Mouse (Mus musculus): Measurements from ENCODE around the gene Atp13a1. TPM values are rescaled to one million over a fixed set of nuclear protein-coding genes. Genes with fewer than 3 reads are reported as not detected.

Atp13a1 gene
- total and polyA plus RNA-seq, 2 experiments from 2014 or later: 39.1 to 85.9 TPM

DNA sequence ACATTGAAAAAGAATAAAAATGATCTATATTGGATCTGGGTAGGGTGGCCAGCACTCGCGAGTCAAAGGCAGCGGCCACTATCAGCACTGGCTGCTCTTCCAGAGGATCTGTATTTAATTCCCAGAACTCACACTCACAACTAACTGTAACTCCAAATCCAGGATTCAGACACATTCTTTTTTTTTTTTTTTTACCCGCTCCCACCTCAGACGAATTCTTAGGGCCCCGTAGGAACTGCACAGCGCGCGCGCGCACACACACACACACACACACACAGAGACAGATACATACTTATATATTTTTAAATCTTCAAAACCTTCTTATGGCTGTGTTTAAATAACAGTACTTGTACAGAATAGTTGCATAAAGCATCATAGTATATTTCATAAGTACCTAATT lies 599 bp upstream of the Atp13a1 start:
- ATAC-seq (peak; percentile 10; the same call in 1 of the 2 replicates), DNase-seq (ENCODE audit: low spot score) (no peak)
- 37% methylated on average over 11 of the region's 11 CpGs for WGBS
- H3K27ac ChIP-seq: peak overlapping the region; percentile 87; the same call in 1 of the 2 replicates
- H3K4me1 ChIP-seq (ENCODE audit: insufficient read depth, low read length): peaks cover 15% of the 10 kb centered on the region; the same call in 1 of the 2 replicates
- no peak for TF ChIP-seq CTCF (IDR thresholded peaks at IDR 0.05; ENCODE audit: low read depth)
- peak overlapping the region; percentile 94 for H3K9ac ChIP-seq (replicated peaks; ENCODE audit: low read length)
- H3K36me3 ChIP-seq (ENCODE audit: insufficient read depth, low read length): peaks cover 8% of the 10 kb centered on the region
- H3K4me3 ChIP-seq (ENCODE audit: low read length): peak overlapping the region; percentile 91
- H3K4me2 ChIP-seq (ENCODE audit: low read depth, low read length): peak overlapping the region; percentile 86
- H3K9me3 ChIP-seq (ENCODE audit: low read length): no peaks in the 10 kb centered on the region
- no peaks in the 10 kb centered on the region for H3K27me3 ChIP-seq (ENCODE audit: insufficient read depth, low read length)

DNA sequence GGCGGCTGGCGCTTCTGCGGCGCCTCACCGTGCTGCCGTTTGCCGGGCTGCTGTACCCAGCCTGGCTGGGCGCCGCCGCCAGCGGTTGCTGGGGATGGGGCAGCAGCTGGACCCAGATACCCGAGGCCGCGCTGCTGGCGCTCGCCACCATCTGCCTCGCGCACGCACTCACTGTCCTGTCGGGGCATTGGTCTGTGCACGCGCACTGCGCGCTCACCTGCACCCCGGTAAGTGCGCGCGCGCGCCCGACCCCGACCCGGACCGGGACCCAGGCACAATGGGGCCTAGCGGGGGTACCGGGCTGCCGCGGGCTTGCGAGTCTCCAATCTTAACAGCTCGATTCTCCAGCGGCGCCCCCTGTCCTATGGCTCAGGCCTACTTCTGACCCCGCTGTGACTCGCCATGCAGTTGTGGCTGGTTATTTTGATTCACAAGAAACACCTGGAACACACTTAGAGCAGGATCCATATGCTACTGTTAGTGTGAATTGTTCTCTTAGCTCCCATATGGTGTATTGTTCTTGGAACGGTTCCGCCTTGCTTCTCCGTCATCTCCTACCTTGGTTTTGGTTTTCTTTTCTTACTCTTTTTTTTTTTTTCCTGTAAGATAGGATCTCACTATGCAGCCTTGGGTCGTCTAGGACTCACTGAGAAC lies 579 bp downstream of the Atp13a1 start:
- peak; percentile 52 for DNase-seq (ENCODE audit: low spot score)
- Histone ChIP-seq H3K4me3 (ENCODE audit: low read length) (peak overlapping the region; percentile 91), H3K9ac (replicated peaks; ENCODE audit: low read length) (peak overlapping the region; percentile 94), H3K4me1 (ENCODE audit: insufficient read depth, low read length) (peaks cover 15% of the 10 kb centered on the region; the same call in 1 of the 2 replicates), H3K36me3 (ENCODE audit: insufficient read depth, low read length) (peaks cover 18% of the 10 kb centered on the region), H3K4me2 (ENCODE audit: low read depth, low read length) (peak overlapping the region; percentile 86), H3K27ac (peak overlapping the region; percentile 87), H3K27me3 (ENCODE audit: insufficient read depth, low read length) (no peaks in the 10 kb centered on the region), H3K9me3 (ENCODE audit: low read length) (no peaks in the 10 kb centered on the region)
- no peak for TF ChIP-seq CTCF (IDR thresholded peaks at IDR 0.05; ENCODE audit: low read depth)
- ATAC-seq: peak; percentile 76
- WGBS: under 1% methylated on average over 48 of the region's 48 CpGs

DNA sequence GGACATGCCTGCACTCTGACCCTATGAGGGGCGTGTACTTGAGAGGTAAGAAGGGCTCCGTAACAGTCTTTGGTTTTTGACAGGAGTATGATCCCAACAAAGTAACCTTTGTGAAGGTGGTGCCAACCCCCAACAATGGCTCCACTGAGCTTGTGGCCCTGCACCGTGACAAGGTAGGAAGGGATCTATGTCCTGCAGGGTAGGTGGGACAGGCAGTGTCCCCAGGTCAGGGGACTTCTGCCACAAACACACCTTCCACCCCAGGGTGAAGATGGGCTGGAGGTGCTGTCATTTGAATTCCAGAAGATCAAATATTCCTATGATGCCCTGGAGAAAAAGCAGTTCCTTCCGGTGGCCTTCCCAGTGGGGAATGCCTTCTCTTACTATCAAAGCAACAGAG lies 2.7 kb downstream of the Atp13a1 start:
- no peak for DNase-seq (ENCODE audit: low spot score)
- H3K4me3 ChIP-seq (ENCODE audit: low read length): no peak overlapping the region
- H3K27ac ChIP-seq: no peak overlapping the region
- H3K9me3 ChIP-seq (ENCODE audit: low read length): no peaks in the 10 kb centered on the region
- ATAC-seq: no peak
- TF ChIP-seq CTCF (IDR thresholded peaks at IDR 0.05; ENCODE audit: low read depth): no peak
- no peaks in the 10 kb centered on the region for H3K27me3 ChIP-seq (ENCODE audit: insufficient read depth, low read length)
- H3K36me3 ChIP-seq (ENCODE audit: insufficient read depth, low read length): peaks cover 39% of the 10 kb centered on the region
- no peak overlapping the region for H3K4me2 ChIP-seq (ENCODE audit: low read depth, low read length)
- H3K9ac ChIP-seq (replicated peaks; ENCODE audit: low read length): no peak overlapping the region
- H3K4me1 ChIP-seq (ENCODE audit: insufficient read depth, low read length): peaks cover 15% of the 10 kb centered on the region; the same call in 1 of the 2 replicates
- 90% methylated on average over 4 of the region's 4 CpGs for WGBS

DNA sequence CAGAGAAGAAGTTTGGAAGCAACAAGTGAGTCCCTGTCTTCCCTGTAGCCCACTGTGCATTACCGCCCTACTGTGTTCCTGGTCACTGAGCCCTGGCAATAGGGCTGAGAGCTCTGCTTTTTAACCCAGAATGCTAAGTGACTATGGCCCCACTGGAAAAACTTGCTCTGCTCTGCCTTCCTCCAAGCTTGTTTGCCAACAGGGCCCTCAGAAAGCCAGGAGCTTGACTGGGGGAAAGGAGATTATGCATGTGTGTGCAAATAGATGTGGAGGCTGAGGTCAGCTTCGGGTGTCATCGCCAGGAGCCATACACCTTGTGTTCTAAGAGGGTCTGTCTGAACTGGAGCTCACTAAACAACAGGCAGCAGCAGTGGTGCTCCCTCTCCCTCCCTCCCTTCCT lies 3.1 kb downstream of the Atp13a1 start:
- WGBS: 91% methylated on average over 3 of the region's 3 CpGs
- H3K27ac ChIP-seq: no peak overlapping the region
- no peak overlapping the region for H3K9ac ChIP-seq (replicated peaks; ENCODE audit: low read length)
- no peaks in the 10 kb centered on the region for H3K9me3 ChIP-seq (ENCODE audit: low read length)
- DNase-seq (ENCODE audit: low spot score) (no peak), ATAC-seq (no peak)
- no peaks in the 10 kb centered on the region for H3K27me3 ChIP-seq (ENCODE audit: insufficient read depth, low read length)
- H3K36me3 ChIP-seq (ENCODE audit: insufficient read depth, low read length): peaks cover 43% of the 10 kb centered on the region
- peaks cover 15% of the 10 kb centered on the region; the same call in 1 of the 2 replicates for H3K4me1 ChIP-seq (ENCODE audit: insufficient read depth, low read length)
- H3K4me2 ChIP-seq (ENCODE audit: low read depth, low read length): no peak overlapping the region
- no peak overlapping the region for H3K4me3 ChIP-seq (ENCODE audit: low read length)
- TF ChIP-seq CTCF (IDR thresholded peaks at IDR 0.05; ENCODE audit: low read depth): no peak

DNA sequence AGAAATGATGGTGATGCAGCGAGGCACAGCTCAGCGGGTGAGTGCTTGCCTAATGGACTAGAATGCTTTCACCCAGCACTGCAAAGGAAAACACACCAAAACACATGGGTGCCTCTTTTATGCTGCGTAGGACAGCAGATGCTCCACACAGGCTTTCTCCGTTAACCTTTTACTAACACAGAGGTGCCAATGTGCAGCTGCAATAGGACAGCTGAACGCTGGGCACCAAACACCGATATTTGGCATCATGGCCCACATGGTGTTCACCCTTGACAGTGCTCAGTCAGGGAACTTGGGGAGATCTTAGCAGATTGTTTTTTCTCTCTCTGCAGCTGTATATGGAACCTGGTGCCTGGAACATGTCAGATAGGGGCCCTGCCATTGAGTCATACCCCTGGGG lies 3.9 kb downstream of the Atp13a1 start:
- no peak for TF ChIP-seq CTCF (IDR thresholded peaks at IDR 0.05; ENCODE audit: low read depth)
- H3K4me2 ChIP-seq (ENCODE audit: low read depth, low read length): no peak overlapping the region
- ATAC-seq: no peak
- no peaks in the 10 kb centered on the region for H3K9me3 ChIP-seq (ENCODE audit: low read length)
- H3K27me3 ChIP-seq (ENCODE audit: insufficient read depth, low read length): no peaks in the 10 kb centered on the region
- no peak overlapping the region for H3K4me3 ChIP-seq (ENCODE audit: low read length)
- peaks cover 15% of the 10 kb centered on the region; the same call in 1 of the 2 replicates for H3K4me1 ChIP-seq (ENCODE audit: insufficient read depth, low read length)
- WGBS: 85% methylated on average over 6 of the region's 6 CpGs
- H3K9ac ChIP-seq (replicated peaks; ENCODE audit: low read length): no peak overlapping the region
- no peak overlapping the region for H3K27ac ChIP-seq
- no peak for DNase-seq (ENCODE audit: low spot score)
- peaks cover 51% of the 10 kb centered on the region for H3K36me3 ChIP-seq (ENCODE audit: insufficient read depth, low read length)

DNA sequence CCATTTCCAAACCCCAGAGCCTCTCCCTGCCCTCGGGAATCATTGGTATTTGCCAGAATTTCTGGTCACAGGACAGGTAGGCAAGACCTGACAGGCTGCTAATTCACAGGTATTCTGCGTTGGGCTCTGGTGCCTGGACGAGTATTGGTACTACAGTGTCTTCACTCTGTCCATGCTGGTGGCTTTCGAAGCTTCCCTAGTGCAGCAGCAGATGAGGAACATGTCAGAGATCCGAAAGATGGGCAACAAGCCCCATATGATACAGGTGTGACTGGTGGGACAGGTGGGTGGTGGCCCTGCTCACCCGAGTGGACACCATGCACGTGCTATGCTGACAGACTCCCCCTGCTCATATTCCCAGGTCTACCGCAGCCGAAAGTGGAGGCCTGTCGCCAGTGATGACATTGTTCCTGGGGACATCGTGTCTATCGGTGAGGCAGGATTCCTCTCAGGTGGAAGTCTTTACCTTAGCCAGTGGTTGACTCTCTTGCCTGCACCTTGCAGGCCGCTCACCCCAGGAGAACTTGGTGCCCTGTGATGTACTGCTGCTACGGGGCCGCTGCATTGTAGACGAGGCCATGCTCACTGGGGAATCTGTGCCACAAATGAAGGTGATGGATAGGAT lies 5.9 kb downstream of the Atp13a1 start:
- no peak for TF ChIP-seq CTCF (IDR thresholded peaks at IDR 0.05; ENCODE audit: low read depth)
- Histone ChIP-seq H3K27ac (no peak overlapping the region), H3K4me2 (ENCODE audit: low read depth, low read length) (no peak overlapping the region), H3K4me1 (ENCODE audit: insufficient read depth, low read length) (peaks cover 9% of the 10 kb centered on the region; the same call in 1 of the 2 replicates), H3K9ac (replicated peaks; ENCODE audit: low read length) (no peak overlapping the region), H3K36me3 (ENCODE audit: insufficient read depth, low read length) (peaks cover 66% of the 10 kb centered on the region), H3K4me3 (ENCODE audit: low read length) (no peak overlapping the region), H3K9me3 (ENCODE audit: low read length) (no peaks in the 10 kb centered on the region), H3K27me3 (ENCODE audit: insufficient read depth, low read length) (no peaks in the 10 kb centered on the region)
- ATAC-seq: no peak
- WGBS: 96% methylated on average over 16 of the region's 16 CpGs
- DNase-seq (ENCODE audit: low spot score): no peak

DNA sequence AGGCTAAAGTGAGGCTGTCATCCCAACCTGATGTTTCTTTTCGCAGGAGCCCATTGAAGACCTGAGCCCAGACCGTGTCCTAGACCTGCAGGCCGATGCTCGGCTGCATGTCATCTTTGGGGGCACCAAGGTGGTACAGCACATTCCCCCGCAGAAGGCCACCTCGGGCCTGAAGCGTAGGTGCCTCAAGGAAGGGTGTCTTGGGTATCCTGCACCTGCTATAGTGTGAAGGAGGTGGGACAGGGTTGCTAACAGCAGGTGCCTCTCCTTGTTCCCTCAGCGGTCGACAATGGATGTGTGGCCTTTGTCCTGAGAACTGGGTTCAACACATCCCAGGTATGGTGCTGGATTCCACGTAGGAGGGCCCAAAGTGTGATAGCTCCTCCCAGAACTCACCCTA lies 6.7 kb downstream of the Atp13a1 start:
- TF ChIP-seq CTCF (IDR thresholded peaks at IDR 0.05; ENCODE audit: low read depth): no peak
- 95% methylated on average over 10 of the region's 10 CpGs for WGBS
- DNase-seq (ENCODE audit: low spot score): no peak
- 0 out of 2 replicates have a peak, but pooled peaks cover under 1% of the 10 kb centered on the region for H3K4me1 ChIP-seq (ENCODE audit: insufficient read depth, low read length)
- H3K27me3 ChIP-seq (ENCODE audit: insufficient read depth, low read length): no peaks in the 10 kb centered on the region
- no peak overlapping the region for H3K9ac ChIP-seq (replicated peaks; ENCODE audit: low read length)
- no peak overlapping the region for H3K4me3 ChIP-seq (ENCODE audit: low read length)
- no peak overlapping the region for H3K27ac ChIP-seq
- no peak overlapping the region for H3K4me2 ChIP-seq (ENCODE audit: low read depth, low read length)
- peaks cover 75% of the 10 kb centered on the region for H3K36me3 ChIP-seq (ENCODE audit: insufficient read depth, low read length)
- no peaks in the 10 kb centered on the region for H3K9me3 ChIP-seq (ENCODE audit: low read length)
- ATAC-seq: no peak
